Mouse (Mus musculus) lung, postnatal 36 days (tissue): ENCODE results near the gene L1td1.
"Not testable (repeated sequence)": the region's sequence is repeated elsewhere in the genome, so short reads cannot be mapped to it uniquely, and the experiment has no call there.

Experiments used
- DNase-seq: peaks from one replicate; pipeline ENCODE4 v3.0.0; 2022; ENCODE audit warnings: mixed read lengths

The L1td1 gene

DNA sequence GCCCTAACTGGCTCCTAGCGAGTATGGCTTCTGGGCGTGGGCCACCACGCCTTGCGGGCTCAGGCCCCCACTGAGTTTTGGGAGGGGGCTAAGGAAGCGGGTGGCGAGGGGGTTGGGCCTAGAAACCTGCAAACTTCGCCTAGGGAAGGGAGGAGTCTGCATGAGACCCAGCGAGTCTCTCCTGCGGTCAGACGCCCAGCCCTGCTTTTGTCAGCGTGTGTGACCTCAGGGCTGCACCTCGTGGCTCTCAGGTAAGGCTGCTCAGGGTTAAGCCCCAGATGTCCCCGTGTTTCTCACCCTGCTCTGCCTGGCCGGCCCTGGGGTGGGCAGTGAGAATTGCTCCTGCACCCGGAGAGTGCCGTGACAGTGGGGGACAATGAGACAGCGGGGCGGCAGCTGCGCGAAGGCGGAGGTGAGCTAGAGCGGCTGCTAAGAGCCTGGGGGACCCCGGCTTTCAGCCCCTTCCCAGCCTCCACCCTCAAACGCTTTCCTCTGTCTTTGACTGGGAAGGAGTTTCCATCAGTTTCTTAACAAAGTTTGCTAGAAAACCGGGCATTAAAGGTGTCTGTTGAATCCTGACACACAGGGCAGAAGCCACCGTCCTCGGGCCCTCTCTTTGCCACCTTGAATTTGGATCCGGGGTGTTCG is at the start of gene L1td1:
L1td1 (plus strand) TSS at position 145 of the 648 bp plus-strand sequence.
- DNase-seq, result no peak

DNA sequence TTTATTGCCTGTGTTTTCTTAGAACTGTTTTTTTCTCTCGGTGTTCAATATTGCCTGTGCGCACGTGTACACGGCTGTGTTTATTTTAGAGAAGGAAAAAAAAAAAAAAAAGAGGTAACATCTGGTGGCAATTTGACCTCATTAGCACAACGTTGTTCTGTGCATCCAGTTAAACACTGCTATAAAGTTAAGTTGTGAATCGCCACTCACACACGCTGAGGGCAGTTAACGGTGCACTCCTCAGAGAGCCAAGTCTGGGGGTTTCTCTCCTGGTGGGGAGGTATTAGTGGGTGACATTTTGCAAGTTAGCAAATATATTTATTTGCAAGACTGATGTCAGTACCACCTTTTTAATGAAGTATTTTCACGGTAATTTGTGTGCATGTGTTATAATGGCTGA is 49.0 kb upstream of the L1td1 start:
- DNase-seq, result no peak

DNA sequence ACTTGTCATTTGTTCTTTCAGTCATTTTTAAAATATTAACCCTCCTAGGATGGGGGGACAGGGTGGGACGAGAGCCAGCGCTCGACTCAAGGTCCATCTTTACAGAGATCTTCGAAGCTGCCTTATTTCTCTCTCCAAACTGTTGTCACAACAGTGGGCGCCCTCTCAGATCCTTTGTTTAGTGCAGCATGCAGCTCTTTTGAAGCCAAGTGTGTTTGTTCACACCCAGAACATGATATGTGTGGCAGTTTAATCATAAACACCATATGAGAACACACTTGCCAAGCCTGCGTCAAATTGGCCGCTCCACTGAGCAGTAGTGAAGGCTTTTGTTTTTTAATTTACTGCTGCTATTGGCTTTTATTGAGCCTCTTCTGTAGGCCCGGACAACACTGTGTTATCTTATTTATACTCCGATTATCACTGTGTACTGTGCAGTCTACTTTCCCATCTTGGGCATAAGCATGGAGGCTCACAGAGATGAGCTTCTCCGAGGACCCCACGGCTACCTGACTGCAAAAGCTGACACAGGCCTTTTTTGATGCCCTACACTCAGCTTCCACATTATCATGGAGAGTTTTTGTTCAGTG is 39.8 kb upstream of the L1td1 start:
- no peak for DNase-seq

DNA sequence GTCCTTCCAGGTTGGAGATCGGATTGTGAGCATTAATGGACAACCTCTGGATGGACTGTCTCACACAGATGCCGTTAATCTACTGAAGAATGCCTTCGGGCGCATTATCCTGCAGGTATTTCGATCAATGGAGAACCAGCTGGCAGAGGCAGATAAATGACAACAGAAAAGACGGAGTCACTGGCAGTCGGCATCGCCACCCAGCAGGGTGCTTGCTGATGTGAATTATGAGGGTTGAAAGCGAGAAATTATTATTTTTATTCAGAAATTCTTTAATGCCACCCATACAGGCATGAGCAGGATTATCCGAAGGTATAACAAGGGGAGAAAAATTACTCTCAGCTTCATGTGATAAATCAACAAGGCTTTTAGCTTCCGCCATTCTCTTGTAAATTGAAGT is 38.4 kb upstream of the L1td1 start:
- no peak for DNase-seq

DNA sequence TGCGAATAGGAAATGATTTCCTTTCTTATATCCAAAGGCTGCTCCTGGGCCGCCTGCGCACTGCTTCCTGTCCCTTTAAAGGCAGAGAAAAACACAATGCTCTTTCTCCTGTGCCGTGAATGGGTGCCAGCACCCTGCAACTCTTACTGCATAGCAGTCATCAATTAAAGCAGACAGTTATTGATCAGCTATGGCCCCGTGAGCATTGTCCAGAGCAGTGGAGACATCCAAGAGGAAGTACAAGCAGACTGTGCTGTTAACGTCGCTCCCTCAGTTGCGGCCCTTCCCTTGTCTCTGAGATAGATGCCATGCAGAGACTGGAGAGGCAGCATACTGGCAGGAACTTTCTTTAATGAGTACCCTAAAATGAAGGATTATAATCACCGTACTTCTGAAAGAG is 38.0 kb upstream of the L1td1 start:
- DNase-seq, result no peak

DNA sequence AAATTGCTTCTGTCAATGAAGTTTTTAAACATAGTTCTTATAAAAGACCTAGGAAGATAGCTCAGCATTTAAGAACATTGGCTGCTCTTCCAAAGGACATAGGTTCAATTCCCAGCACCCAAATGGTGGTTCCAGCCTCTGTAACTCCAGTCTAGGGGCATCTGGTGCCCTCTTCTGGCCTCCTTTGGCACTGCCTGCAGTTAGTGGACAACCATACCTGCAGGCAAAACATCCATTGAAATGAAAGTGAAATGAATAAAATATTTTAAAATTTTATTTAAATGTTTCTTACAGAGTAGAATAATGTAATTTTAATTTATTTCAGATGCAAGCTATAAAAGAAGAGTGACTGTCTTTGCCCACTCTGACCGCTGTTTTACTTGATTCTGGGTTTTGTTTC is 36.5 kb upstream of the L1td1 start:
- no peak for DNase-seq

DNA sequence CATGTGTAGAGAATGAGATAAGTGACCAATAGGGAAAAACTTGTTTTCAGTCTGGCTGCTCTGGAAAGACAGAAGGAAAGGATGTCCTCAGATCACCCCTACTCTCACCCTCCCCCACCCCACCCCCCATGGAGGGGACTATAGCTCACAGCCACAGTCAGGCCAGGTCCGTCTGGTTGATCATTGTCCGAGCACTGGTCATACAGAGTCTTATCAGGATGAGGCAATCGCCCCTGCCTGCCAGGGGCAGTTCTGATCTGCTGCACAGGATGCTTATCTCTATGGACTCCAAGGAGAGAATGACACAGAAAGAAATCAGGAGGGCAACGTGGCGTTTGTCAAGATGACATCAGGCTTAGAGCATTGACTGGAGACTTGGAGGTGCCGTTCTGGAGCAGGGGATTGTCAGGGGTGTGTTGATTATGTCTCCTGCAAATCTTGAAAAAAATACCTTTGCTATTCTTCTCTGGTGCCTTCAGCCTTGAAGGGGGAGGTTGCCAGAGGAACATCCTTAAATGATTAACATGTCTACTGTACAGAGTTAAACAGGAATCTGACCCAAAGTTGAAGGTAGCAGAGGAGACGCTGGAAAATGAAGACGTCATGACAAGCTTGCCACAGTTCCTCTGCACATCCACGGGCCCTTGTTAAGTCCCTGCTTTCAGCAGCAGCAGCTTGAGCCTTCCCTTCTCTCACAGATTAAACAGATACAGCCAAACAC is 32.9 kb upstream of the L1td1 start:
- DNase-seq, result no peak

DNA sequence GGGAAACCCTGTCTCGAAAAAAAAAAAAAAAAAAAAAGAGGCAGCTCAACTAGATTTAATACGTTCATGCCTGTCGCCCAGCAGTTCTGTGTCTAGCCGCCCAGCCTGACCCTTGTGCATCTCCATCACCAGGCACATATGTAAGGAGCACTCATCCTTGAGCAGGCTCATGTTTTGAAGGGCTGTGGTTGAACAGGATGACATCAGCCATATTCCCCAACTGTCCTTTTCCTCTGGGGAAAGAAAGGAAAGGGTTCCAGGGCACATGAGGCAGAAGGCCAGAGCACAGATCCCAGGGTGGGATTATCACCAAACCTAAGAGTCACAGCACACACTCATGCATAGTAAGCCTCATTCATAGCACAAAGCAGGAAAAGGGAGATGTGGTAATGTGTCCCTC is 28.6 kb upstream of the L1td1 start:
- no peak for DNase-seq

DNA sequence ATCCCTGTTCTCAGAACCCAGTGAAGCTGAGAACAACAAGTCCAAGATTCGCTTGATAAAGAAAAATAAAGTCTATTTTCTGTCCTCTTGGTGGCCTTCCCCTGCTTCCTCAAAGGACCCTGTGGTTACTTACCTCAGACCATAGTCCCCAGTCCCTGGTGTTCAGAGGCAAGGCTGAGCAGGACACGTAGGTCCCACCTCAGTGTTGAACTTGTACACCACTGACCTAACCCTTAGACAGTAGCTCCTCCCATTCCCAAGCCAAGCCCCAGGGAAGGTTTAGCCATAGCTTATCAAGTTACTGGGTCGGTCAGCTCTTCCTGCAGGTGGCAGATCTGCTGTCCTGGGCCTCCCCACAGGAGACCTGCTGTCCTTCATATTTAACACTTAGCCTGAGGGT is 27.6 kb upstream of the L1td1 start:
- no peak for DNase-seq

DNA sequence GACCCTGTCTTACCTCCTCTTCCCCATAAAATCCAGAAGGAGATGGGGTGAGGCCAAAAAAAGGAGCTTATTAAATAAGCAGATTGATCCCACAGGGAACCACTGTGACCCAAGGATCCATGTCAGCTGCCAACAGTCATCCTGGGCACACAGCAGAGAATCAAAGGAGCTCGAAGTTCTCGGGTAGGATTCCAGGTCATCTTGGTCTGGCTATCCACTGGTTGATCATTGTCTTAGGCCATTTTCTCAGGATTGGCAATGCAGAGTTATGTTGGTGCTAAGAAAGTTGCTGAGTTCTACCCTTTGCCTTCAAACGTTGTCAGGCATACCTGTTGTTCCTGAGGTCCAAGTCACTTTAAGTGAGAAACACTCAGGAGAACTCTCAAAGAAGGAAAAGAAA is 26.4 kb upstream of the L1td1 start:
- no peak for DNase-seq

DNA sequence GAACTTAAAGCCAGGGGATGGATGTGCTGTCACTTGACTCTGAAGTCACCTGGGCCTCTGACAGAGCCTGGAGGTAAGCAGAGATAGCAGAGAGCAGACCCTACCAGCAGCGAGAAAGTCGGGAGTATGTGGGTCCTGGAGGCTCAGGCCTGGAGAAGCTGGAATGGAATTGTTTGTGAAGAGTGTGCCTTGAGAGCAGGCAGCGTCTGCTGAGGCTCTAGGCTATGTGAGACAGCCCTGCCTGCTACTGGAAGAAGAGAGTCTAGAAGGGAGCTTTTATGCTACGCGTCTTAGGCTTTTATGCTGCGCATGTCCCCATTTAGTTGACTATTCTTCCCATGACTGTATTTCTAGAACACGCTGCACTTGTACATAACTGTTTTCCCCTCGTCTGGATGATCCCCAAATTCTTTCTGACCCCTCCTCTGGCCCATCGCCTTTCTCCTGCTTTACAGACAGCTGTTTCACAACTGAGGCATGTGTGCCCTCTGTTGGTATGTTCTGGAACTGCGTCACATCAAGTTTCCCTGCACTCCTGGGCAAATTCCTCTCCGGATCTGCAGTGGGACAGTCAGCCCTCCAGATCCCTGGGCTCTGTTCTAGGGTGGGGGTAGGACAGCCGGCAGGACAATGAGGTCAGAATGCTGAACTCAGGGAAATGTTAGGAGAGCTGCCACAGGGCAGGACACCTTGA is 24.2 kb upstream of the L1td1 start:
- peak; percentile 75 for DNase-seq

DNA sequence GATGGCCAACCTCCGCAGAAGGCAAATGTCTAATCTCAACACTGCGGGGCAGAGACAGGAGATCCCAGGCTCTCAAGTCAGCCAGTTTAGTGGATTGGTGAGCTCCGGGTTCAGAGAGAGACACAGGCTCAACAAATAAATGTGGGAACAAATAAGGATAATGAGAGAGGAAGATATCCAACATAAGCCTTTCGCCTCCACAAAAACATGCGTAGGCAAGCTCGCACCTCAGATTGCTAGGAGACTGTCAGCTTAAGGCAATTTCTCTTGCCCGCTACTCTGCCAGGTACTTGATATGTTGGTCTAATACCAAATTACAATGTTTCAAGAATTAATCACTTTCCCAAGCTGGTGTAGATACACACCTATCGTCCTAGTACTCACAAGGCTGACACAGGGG is 15.6 kb upstream of the L1td1 start:
- DNase-seq, result no peak

DNA sequence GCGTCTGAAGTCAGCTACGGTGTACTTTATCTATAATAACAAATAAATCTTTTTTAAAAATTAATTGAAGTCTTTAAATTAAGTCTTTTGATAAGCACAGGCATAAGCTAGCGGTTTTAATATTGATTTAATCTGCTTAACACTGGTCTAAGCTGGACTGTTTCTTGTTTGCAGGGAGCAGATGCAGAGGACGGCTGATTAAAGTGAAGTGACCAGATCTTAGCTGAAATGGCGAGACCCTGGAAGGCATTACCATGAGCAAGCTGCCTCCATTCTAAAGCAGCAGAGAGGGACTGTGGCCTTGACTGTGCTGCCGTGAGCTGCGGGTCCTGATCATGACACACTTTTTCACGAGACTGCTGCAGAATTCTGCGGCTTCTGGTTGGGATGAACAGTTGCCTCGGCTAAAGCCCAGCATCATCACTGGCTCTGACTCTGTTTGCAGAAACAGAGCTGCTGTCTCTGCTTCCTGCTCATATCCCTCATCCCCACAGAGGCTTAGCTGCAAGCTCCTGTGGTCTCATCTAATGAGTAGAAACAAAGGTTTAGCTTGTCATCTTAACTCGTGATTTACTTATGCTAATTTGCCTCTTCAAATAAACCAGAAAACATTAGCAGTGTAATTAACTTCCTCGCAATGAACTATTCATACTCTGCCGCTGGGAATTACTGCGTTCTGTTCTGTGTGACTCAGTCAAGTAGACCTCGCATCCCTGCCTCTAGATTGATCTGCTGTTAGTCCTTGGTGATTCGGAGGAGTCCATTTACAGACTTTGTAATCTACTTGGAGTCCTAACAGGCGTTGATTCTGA is 8.6 kb upstream of the L1td1 start:
- DNase-seq, result no peak

DNA sequence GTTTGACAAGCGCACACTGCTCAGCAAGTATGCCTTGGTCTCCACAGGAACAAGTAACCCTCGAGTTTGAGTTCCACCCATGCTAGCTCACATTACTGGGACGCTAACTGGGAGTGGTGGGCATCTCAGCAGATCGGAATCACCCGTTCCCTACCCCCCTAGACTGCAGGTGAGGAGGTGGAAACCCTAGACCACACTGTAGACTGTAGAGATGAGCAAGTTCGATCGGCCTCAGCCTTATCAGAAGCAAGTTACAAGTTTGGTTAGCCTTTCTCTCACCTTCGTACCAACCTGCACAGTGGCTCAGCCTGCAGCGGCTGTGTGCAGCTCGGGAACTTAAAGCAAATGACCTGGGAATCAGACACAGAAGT is 8.0 kb upstream of the L1td1 start:
- no peak for DNase-seq

DNA sequence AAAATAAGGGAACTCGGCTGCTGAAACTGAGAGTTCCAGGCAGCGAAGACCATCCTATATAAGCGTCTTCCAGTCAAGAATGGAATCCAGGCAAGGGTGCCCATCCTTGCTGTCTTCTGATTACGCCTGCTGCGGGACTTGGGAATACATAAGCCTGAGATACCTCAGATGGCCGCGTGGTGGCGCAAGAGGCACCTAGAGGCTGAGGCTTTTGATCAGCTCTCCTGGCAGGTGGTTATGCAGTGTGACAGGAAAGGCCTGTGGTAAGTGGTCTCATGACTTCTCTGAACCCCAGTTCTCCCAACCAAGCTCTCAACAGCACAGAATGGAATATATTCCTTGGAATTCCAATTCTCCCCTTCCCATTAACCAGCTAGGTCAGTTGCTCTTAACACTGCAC is 4.1 kb upstream of the L1td1 start:
- DNase-seq, result peak; percentile 77

DNA sequence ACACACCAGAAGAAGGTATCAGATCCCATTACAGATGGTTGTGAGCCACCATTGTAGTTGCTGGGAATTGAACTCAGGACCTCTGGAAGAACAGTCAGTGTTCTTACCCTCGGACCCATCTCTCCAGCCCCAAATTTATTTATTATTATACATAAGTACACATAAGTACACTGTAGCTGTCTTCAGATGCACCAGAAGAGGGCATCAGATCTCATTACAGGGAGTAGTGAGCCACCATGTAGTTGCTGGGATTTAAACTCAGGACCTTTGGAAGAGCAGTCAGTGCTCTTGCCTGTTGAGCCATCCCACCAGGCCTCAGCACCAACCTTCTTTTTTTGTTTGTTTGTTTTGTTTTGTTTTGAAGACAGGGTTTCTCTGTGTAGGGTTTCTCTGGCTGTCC is 1.9 kb upstream of the L1td1 start:
- DNase-seq, result not testable (repeated sequence)

DNA sequence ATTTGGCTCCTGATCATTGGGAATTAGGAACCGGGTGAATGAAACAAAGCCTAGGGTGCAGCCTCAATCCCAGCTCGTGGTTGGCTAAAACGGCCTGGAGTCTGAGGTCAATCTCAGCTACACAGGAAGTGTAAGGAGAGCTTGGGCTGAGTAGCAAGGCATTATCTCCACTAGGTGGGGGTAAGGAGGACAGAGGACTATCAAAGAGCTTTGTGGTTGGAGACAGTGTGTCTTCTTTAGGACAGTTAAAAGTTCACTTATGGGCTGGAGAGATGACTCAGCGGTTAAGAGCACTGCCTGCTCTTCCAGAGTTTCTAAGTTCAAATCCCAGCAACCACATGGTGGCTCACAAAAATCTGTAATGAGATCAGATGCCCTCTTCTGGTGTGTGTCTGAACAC is 1.1 kb upstream of the L1td1 start:
- DNase-seq, result no peak

DNA sequence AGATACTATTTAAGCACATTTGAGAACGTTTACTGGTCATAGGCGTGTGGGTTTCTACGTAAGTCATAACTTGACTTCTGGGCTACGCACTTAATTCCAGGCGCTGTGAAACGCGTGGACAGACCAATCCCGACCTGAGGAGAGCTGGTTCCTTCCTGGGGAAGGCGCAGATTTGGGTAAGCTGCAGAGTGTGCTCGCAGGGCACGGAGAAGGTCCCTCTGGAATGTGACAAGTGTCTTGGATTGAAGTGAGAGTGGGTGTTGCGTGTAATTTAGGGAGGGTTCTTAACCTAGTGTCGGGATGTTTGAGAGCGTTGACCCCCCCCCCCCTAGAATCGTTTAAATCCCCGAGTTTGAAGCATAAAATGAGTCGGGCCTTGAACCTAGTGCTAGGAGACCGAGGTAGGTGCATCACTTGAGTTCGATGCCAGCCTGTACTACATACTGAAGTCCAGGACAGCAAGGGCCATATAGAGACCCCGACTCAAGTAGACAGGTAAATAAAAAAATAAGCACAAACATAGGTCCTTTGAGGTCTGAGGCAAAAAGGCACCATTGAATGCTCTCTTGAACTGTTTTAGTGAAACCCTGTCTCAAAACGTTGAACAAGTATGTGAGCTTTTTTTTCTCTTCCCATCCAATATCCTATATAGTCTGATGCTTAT is 893 bp downstream of the L1td1 start:
- no peak for DNase-seq

DNA sequence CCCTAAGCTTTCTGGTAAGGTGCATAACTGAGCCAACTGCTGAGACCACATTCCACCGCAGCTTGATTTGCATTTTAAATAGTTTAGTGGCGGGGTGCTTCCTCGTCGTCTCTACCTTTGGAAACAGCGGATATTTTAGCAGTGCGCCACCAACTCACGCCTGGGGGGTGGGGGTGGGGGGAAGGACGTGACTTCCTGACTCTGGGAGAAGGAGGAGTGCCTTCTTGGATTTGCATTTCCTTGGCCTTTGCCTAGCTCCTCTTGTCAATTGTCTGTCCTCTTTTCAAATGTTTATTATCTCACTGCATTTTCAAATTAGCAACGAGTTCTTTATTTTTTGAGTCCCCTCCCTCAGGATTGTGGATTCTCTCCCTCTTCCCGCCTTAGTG is 1.4 kb downstream of the L1td1 start:
- no peak for DNase-seq

DNA sequence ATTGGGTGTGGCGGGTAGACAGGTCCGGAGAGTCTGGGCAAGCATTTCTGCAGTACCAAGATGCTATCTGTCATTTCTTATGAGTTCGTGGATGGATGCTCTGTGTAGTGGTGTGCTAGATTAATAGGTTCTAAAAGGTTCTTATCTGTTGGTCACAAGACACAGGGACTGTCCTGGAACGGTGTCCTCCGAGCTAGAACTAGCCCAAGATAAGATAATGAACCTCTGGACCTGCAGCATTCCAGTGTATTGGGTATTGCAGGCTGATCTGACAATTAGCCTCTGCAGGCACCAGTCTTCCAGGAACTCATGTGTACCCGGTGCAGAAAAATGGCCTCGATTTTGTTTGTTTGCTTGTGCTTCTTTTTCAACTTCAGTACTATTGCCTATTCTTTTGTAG is 2.2 kb downstream of the L1td1 start:
- no peak for DNase-seq

DNA sequence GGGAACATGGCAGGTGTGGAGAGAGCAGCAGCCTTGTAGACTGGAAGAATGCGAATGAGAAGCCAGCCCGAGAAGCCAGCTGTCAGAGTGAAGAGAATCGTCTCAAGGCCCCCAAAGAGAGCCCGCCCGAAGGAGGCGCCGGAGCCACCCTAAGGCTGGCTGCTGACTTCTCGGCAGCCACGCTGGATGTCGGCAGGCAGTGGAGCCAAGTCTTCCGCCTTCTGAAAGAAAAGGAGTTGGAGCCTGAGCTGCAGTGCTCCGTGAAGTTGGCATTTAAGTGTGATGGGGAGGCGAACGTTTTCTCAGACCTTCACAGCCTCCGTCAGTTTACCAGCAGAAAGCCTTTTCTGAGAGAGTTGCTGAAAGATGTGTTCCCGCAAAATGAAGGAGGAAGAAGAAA is 7.1 kb downstream of the L1td1 start:
- DNase-seq, result no peak

DNA sequence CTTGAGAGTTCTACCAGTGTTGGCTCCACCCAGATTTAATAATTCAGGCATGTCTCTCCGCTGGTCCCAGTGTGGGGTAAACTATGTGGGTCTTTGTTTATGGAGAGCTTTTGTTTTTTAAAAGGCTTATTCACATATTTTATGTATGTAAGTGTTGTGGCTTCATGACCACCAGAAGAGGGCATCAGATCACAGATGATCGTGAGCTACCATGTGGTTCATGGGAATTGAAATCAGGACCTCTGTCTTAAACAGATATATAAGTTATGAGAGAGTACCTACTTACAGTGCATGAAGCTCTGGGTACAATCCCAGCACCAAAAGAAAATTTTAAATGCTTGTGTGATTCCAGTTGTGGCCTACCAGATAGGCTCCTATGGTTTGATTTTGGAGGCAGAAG is 13.2 kb downstream of the L1td1 start:
- peak; percentile 23 for DNase-seq
